Mouse (Mus musculus) testis, adult 2 months (tissue): ENCODE measurements around the gene Ndufs3. TPM values are rescaled to one million over a fixed set of nuclear protein-coding genes. Genes with fewer than 3 reads are reported as not detected.

Experiments used
- H3K27ac ChIP-seq: fragments of 200-500 bp; 2 replicates; pipeline ENCODE4 v1.5.1; 2012; ENCODE audit warnings: low read depth, low read length; ENCODE audit not compliant: control insufficient read depth, insufficient read depth
- H3K27me3 ChIP-seq: fragments of 200-500 bp; 2 replicates; pipeline ENCODE4 v1.6.1; 2012; ENCODE audit warnings: mild to moderate bottlenecking, low read length, moderate library complexity; ENCODE audit not compliant: control insufficient read depth, insufficient read depth
- H3K36me3 ChIP-seq: fragments of 200-500 bp; 2 replicates; pipeline ENCODE4 v1.6.1; 2012; ENCODE audit warnings: mild to moderate bottlenecking, low read length; ENCODE audit not compliant: control insufficient read depth, insufficient read depth
- H3K4me1 ChIP-seq: fragments of 200-500 bp; 2 replicates; pipeline ENCODE4 v1.6.1; 2012; ENCODE audit warnings: low read length; ENCODE audit not compliant: control insufficient read depth, insufficient read depth
- H3K4me3 ChIP-seq: fragments of 200-500 bp; 2 replicates; pipeline ENCODE4 v1.5.1; 2012; ENCODE audit warnings: low read depth, mild to moderate bottlenecking, low read length, moderate library complexity, mixed read lengths; ENCODE audit not compliant: control insufficient read depth
- CTCF ChIP-seq: fragments of 200-500 bp; IDR thresholded peaks from 2 replicates; pipeline ENCODE4 v1.5.1; 2012; ENCODE audit warnings: low read depth, mild to moderate bottlenecking, inconsistent platforms, low read length, moderate library complexity; ENCODE audit not compliant: control insufficient read depth, insufficient read depth, insufficient replicate concordance
- POLR2A ChIP-seq: fragments of 200-500 bp; IDR thresholded peaks from 2 replicates; pipeline ENCODE4 v1.6.1; 2012; ENCODE audit warnings: low read depth, mild to moderate bottlenecking, inconsistent platforms, low read length, moderate library complexity; ENCODE audit not compliant: control insufficient read depth
- polyA plus RNA-seq: library from polyadenylated mRNA; depleted of rRNA; stranded (reverse); fragments of >200 nt; gene quantifications from 2 replicates; pipeline ENCODE4 v1.2.3, GENCODE M21; 2012

Ndufs3 gene
- polyA plus RNA-seq, 1 experiment = 170 TPM

- Histone ChIP-seq H3K36me3 (no peaks in the 10 kb centered on the region), H3K27ac (no peak overlapping the region), H3K27me3 (no peaks in the 10 kb centered on the region), H3K4me3 (no peak overlapping the region), H3K4me1 (peaks cover 4% of the 10 kb centered on the region)
- TF ChIP-seq POLR2A (no peak), CTCF (no peak)
Observed at GRCm38 (mm10) chr2:90938362-90938761, 33.7 kb upstream of the Ndufs3 start.

GRCm38 (mm10) chr2:90932273-90932672, 27.6 kb upstream of the Ndufs3 start:
- Histone ChIP-seq H3K4me1 (peaks cover 2% of the 10 kb centered on the region; the same call in 1 of the 2 replicates), H3K27me3 (no peaks in the 10 kb centered on the region), H3K36me3 (no peaks in the 10 kb centered on the region), H3K27ac (no peak overlapping the region), H3K4me3 (no peak overlapping the region)
- TF ChIP-seq CTCF (no peak), POLR2A (no peak)

GRCm38 (mm10) chr2:90931829-90932228, 27.2 kb upstream of the Ndufs3 start:
- no peak overlapping the region for H3K27ac ChIP-seq

GRCm38 (mm10) chr2:90928566-90928965, 23.9 kb upstream of the Ndufs3 start:
- Histone ChIP-seq H3K36me3 (no peaks in the 10 kb centered on the region), H3K27me3 (no peaks in the 10 kb centered on the region), H3K27ac (no peak overlapping the region), H3K4me3 (no peak overlapping the region; the same call in 1 of the 2 replicates), H3K4me1 (peaks cover 2% of the 10 kb centered on the region; the same call in 1 of the 2 replicates)
- TF ChIP-seq CTCF (no peak), POLR2A (no peak)

More at GRCm38 (mm10) chr2:90931829-90932228, 27.2 kb upstream of the Ndufs3 start:
- Histone ChIP-seq H3K36me3 (no peaks in the 10 kb centered on the region), H3K4me3 (no peak overlapping the region), H3K27me3 (no peaks in the 10 kb centered on the region), H3K4me1 (peaks cover 2% of the 10 kb centered on the region; the same call in 1 of the 2 replicates)
- TF ChIP-seq CTCF (no peak), POLR2A (no peak)

- H3K4me3 ChIP-seq = no peak overlapping the region
- TF ChIP-seq POLR2A (no peak), CTCF (no peak)
- H3K4me1 ChIP-seq = peaks cover 8% of the 10 kb centered on the region
- H3K27ac ChIP-seq = no peak overlapping the region
- H3K27me3 ChIP-seq = no peaks in the 10 kb centered on the region
- H3K36me3 ChIP-seq = no peaks in the 10 kb centered on the region
Observed at GRCm38 (mm10) chr2:90922636-90923035, 18.0 kb upstream of the Ndufs3 start.

- Histone ChIP-seq H3K4me1 (peaks cover 11% of the 10 kb centered on the region), H3K4me3 (no peak overlapping the region), H3K36me3 (no peaks in the 10 kb centered on the region), H3K27ac (no peak overlapping the region), H3K27me3 (no peaks in the 10 kb centered on the region)
- TF ChIP-seq CTCF (no peak), POLR2A (no peak)
Observed at GRCm38 (mm10) chr2:90921178-90921577, 16.6 kb upstream of the Ndufs3 start.

- Histone ChIP-seq H3K4me1 (peaks cover 11% of the 10 kb centered on the region), H3K4me3 (peak overlapping the region; percentile 92), H3K36me3 (no peaks in the 10 kb centered on the region), H3K27ac (peak overlapping the region; percentile 96), H3K27me3 (no peaks in the 10 kb centered on the region)
- TF ChIP-seq POLR2A (no peak; the same call in 1 of the 2 replicates), CTCF (no peak)
Observed at GRCm38 (mm10) chr2:90917999-90918698, 13.5 kb upstream of the Ndufs3 start.
